Mouse (Mus musculus) heart, embryonic 15.5 days (tissue): ENCODE measurements at regions not wholly inside any gene's neighbourhood (a gene's known extent, or its start where the extent isn't known, plus 50 kb on each side); places are given as distances from the start of the nearest gene placed in this dataset.

Experiments
- ATAC-seq: fragments of 200-750 bp; cut with Nextera tagmentation; replicated peaks from 2 replicates; pipeline ENCODE4 v1.8.0; 2017; ENCODE audit warnings: low read depth, moderate TSS enrichment; ENCODE audit not compliant: insufficient number of reproducible peaks, insufficient read depth, low FRiP score
- H3K27ac ChIP-seq: fragments of 300-500 bp; sonication (generic); 2 replicates; pipeline ENCODE4 v1.5.1; 2015; ENCODE audit warnings: mild to moderate bottlenecking, inconsistent platforms
- H3K27me3 ChIP-seq: fragments of 300-500 bp; sonication (generic); 2 replicates; pipeline ENCODE4 v1.6.1; 2015; ENCODE audit warnings: inconsistent platforms
- H3K36me3 ChIP-seq: fragments of 300-500 bp; sonication (generic); 2 replicates; pipeline ENCODE4 v1.6.1; 2015; ENCODE audit warnings: mild to moderate bottlenecking, inconsistent platforms
- H3K4me1 ChIP-seq: fragments of 300-500 bp; sonication (generic); replicated peaks from 2 replicates; pipeline ENCODE4 v1.6.1; 2015; ENCODE audit warnings: inconsistent platforms
- H3K4me2 ChIP-seq: fragments of 300-500 bp; sonication (generic); 2 replicates; pipeline ENCODE4 v1.6.1; 2015; ENCODE audit warnings: inconsistent platforms, mild to moderate bottlenecking, moderate library complexity
- H3K4me3 ChIP-seq: fragments of 300-500 bp; sonication (generic); 2 replicates; pipeline ENCODE4 v1.5.1; 2015; ENCODE audit warnings: mild to moderate bottlenecking, inconsistent platforms
- H3K9ac ChIP-seq: fragments of 300-500 bp; sonication (generic); 2 replicates; pipeline ENCODE4 v1.6.1; 2015; ENCODE audit warnings: mild to moderate bottlenecking, inconsistent platforms
- H3K9me3 ChIP-seq: fragments of 300-500 bp; sonication (generic); replicated peaks from 2 replicates; pipeline ENCODE4 v1.6.1; 2016; ENCODE audit warnings: inconsistent platforms
- WGBS: fragments of 180-500 bp; shearing (Covaris S2); methylation state at CpG from one replicate; pipeline ENCODE4 v1.1.7; 2015; ENCODE audit warnings: mixed read lengths; 5-methylcytosine and 5-hydroxymethylcytosine counted together

DNA sequence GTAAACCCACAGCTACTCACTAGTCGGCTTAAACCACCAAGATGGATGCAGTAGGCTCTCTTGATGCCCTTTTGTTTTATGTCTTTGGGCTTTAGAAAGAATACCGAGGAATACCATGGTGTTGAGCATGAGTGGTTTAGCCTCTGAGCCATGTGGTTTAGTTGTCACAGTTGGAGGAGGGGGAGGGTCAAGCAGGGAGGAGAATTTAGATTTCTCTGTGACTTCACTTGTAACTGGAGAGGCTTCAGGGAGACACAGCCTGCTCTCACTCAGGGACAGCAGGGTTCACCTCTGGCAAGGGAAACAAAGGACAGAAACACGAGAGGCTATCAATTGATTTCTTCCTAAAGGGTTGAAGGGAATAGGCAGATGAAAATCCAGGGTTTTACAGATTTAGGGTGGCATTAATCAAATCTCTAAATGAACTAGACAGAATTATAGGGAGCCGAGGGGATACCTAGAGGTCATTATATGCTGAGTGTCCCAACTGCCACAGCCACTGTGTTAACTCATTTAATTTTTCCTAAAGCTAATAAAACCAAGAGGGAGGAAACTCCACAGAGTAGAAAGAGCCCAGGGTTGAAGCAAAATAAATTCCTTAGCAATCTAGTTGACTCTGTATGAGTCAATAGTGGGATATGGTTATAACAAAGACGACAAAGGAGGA, 2113.7 kb upstream of the 5930422O12Rik start:
- ATAC-seq: no peak
- no peaks in the 10 kb centered on the region for H3K27me3 ChIP-seq
- 46% methylated on average over 5 of the region's 5 CpGs for WGBS
- H3K4me2 ChIP-seq: peak overlapping the region; percentile 40
- H3K9me3 ChIP-seq: 0 out of 2 replicates have a peak, but pooled peaks cover 2% of the 10 kb centered on the region
- H3K27ac ChIP-seq: no peak overlapping the region
- 0 out of 2 replicates have a peak overlapping the region, but pooled peaks have one; percentile 3 for H3K9ac ChIP-seq
- H3K4me3 ChIP-seq: no peak overlapping the region
- H3K4me1 ChIP-seq: peaks cover 9% of the 10 kb centered on the region
- no peaks in the 10 kb centered on the region for H3K36me3 ChIP-seq

DNA sequence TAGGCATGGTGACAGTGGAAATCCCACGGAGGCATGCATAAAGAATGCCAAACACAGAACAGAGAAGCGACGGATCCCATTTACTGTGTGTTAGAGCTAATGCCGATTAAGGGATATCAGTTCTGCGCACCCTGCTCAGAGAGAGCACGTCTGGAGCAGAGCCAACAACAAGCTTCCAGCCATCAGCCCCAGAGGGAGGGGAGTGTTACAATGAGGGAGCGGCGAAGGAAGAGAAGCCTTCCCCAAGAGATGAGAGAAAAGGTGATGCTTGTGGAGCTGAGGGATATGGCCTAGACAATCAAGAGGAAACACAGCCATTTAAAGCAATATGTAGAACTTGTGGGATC, 2113.2 kb upstream of the 5930422O12Rik start:
- no peaks in the 10 kb centered on the region for H3K27me3 ChIP-seq
- H3K4me3 ChIP-seq: no peak overlapping the region
- no peak overlapping the region for H3K27ac ChIP-seq
- WGBS: 11% methylated on average over 8 of the region's 8 CpGs
- H3K4me2 ChIP-seq: peak overlapping the region; percentile 40
- H3K9me3 ChIP-seq: 0 out of 2 replicates have a peak, but pooled peaks cover 2% of the 10 kb centered on the region
- H3K4me1 ChIP-seq: peaks cover 9% of the 10 kb centered on the region
- no peaks in the 10 kb centered on the region for H3K36me3 ChIP-seq
- no peak; the same call in 1 of the 2 replicates for ATAC-seq
- 0 out of 2 replicates have a peak overlapping the region, but pooled peaks have one; percentile 3 for H3K9ac ChIP-seq

DNA sequence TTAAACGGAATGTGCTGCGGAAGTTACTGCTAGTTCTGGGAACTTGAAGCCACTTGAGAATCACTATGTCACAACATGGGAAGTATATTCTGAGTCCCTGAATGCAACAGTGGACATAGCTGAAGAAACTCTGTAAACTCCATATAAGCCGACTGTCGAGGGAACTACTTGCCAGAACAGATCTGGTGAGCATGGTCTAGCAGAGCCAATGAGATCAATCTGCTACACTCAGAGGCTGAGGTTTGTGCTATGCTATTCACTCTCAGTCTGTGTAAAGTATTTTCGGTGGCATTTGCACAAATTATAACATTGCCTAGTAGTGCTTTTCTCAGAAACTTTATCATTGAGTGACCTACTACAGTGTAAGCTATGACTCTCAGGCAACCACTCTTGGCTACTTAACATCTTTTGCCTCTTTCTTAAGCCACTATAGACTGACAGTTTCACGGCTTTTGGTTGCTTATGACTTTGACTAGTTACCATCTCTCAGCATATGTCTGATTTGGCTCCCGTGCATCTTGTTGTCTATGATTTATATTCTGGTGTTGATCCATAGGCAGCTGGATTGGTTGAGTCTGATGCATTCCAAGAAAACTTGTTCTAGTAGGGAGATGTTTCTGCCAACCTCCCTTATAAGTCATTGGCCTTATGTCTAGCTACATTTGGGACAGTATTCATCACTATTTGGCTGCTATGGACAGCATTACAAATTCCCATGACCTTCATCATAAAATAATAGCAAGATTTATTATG, 2094.8 kb upstream of the 5930422O12Rik start:
- no peak for ATAC-seq
- no peak overlapping the region for H3K9ac ChIP-seq
- no peak overlapping the region for H3K4me3 ChIP-seq
- no peaks in the 10 kb centered on the region for H3K27me3 ChIP-seq
- H3K27ac ChIP-seq: no peak overlapping the region
- 85% methylated on average over 7 of the region's 7 CpGs for WGBS
- H3K9me3 ChIP-seq: no peaks in the 10 kb centered on the region
- H3K4me2 ChIP-seq: no peak overlapping the region
- H3K4me1 ChIP-seq: no peaks in the 10 kb centered on the region
- H3K36me3 ChIP-seq: no peaks in the 10 kb centered on the region

DNA sequence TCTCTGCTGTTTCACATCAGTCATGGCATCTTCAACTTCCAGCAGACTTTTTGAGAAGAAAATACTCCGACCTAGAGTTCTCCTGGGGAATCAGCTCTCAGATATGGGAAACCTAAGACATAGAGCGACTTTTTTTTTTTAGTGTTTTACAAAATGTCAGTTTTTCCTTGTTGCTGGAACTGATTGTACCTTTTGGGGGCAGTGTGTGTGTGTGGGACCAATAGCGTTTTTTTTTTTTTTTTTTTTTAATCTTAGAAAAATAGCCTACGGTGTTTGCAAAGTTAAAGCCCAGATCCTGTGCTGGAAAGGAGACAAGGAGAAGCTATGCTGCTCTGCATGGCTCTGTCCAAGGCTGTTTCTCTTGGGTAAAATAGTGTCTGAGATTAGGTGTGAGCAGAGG, 2080.0 kb upstream of the 5930422O12Rik start:
- Histone ChIP-seq H3K9me3 (no peaks in the 10 kb centered on the region), H3K27ac (no peak overlapping the region), H3K4me3 (no peak overlapping the region), H3K27me3 (no peaks in the 10 kb centered on the region), H3K36me3 (no peaks in the 10 kb centered on the region), H3K4me1 (no peaks in the 10 kb centered on the region), H3K9ac (no peak overlapping the region), H3K4me2 (no peak overlapping the region)
- no peak for ATAC-seq
- WGBS: 57% methylated on average over 4 of the region's 4 CpGs

DNA sequence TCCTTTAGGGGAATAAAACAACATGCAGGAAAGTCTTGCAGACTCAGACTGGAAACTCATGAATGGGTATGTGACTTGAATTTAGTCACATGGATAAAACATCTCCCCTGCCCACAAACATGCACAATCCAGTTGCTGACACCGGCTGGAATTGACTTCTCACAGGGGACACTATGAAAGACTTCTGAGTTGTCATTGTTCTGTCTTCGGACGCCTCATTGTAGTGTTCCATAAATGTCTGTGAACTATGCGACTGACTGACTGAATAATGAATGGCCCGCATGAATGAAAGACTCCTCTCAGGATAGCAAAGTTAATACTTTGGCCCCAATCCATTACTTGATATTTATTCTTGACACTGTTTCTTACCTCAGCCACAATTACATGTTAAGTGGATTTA, 2058.9 kb upstream of the 5930422O12Rik start:
- Histone ChIP-seq H3K9me3 (no peaks in the 10 kb centered on the region), H3K27me3 (no peaks in the 10 kb centered on the region), H3K4me2 (no peak overlapping the region), H3K9ac (no peak overlapping the region), H3K36me3 (no peaks in the 10 kb centered on the region), H3K4me3 (no peak overlapping the region), H3K4me1 (no peaks in the 10 kb centered on the region), H3K27ac (no peak overlapping the region)
- no peak for ATAC-seq
- WGBS: 73% methylated on average over 5 of the region's 5 CpGs

DNA sequence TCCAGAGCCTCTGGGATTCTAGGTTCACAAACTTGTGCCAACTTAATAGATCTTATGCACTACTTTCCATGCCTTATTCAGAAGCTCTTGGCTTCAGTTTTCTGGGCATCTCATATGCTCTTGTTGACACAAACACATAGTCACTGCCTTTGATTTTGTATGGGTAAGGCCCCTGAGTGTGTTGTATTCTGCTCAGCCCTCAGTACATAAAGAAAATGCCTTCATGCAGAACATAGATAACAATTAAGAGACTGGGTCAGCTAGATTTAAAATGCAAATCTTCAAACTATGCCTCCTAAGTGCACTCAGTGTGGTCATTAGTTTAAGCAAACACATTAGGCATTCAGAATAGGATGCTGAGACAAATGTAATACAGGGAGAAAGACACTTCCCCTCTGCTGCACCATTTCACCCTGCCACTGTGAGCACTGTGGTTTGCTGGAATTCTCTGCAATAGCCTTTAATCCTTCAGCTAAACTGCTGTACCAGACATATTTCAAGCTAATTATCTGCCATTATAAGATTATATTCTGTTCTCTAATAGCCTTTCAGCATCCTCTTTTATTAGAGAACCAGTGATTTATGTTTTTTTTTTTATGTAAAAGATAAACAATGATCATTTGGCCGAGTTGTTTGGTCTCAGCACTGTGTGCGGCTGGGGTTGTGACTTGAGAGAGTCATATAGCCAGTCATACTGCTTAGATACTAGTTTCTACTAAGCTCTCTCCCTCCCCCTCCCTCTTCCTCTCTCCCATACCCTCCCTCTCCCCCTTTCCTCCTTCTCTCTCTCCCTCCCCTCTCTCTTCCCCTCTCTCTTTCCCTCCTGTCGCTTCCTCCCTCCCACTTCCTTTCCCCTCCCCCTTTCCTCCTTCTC, 2058.1 kb upstream of the 5930422O12Rik start:
- no peak overlapping the region for H3K4me3 ChIP-seq
- H3K27ac ChIP-seq: no peak overlapping the region
- H3K4me1 ChIP-seq: no peaks in the 10 kb centered on the region
- 55% methylated on average over 3 of the region's 3 CpGs for whole genome bisulfite sequencing
- no peak overlapping the region for H3K4me2 ChIP-seq
- no peak overlapping the region for H3K9ac ChIP-seq
- no peaks in the 10 kb centered on the region for H3K36me3 ChIP-seq
- no peaks in the 10 kb centered on the region for H3K27me3 ChIP-seq
- no peaks in the 10 kb centered on the region for H3K9me3 ChIP-seq
- no peak for ATAC-seq

DNA sequence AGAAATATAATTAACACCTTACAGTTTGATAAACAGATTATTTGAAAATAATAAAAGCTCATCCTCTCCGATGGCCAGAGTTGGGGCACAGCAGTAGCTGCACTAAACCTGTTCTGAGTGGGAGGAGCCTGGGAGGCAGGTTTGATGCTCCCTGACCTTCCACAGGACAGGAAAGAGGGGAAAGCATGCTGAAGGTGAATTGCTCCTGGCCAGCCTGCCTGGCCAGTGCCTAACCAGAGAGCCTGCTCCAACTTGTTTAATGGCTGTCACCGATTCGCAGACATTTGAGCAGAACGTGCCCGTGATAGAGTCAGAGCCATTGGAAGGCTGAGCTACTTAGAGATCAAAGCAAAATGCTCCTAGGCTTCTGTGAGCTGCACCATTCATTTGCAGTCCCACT, 2056.9 kb upstream of the 5930422O12Rik start:
- H3K4me1 ChIP-seq: no peaks in the 10 kb centered on the region
- no peak overlapping the region for H3K27ac ChIP-seq
- no peak overlapping the region for H3K4me2 ChIP-seq
- no peaks in the 10 kb centered on the region for H3K36me3 ChIP-seq
- H3K9me3 ChIP-seq: no peaks in the 10 kb centered on the region
- 61% methylated on average over 5 of the region's 5 CpGs for WGBS
- no peak overlapping the region for H3K9ac ChIP-seq
- H3K4me3 ChIP-seq: no peak overlapping the region
- H3K27me3 ChIP-seq: no peaks in the 10 kb centered on the region
- ATAC-seq: no peak

DNA sequence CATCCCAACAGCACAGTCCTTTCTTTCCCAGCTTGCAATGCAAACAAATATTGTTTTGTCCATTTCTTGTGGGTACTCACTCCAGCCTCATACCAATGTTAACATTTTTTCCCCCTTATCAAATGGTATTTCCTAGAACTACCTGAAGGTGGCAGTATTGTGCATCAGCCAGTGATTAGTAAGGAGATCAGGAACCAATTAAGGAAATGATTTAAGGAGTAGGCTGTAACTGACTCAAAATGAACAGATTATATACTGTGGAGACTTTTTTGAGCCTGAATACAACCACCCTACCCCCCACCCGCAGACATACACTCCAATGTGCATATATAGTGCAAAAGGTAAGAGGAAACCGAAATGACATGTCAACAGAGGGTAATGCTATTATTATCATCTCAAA, 2056.1 kb upstream of the 5930422O12Rik start:
- no peaks in the 10 kb centered on the region for H3K27me3 ChIP-seq
- no peaks in the 10 kb centered on the region for H3K9me3 ChIP-seq
- H3K4me3 ChIP-seq: no peak overlapping the region
- no peak overlapping the region for H3K27ac ChIP-seq
- ATAC-seq: no peak
- 81% methylated on average over 2 of the region's 2 CpGs for WGBS
- no peaks in the 10 kb centered on the region for H3K36me3 ChIP-seq
- no peaks in the 10 kb centered on the region for H3K4me1 ChIP-seq
- no peak overlapping the region for H3K9ac ChIP-seq
- H3K4me2 ChIP-seq: no peak overlapping the region

DNA sequence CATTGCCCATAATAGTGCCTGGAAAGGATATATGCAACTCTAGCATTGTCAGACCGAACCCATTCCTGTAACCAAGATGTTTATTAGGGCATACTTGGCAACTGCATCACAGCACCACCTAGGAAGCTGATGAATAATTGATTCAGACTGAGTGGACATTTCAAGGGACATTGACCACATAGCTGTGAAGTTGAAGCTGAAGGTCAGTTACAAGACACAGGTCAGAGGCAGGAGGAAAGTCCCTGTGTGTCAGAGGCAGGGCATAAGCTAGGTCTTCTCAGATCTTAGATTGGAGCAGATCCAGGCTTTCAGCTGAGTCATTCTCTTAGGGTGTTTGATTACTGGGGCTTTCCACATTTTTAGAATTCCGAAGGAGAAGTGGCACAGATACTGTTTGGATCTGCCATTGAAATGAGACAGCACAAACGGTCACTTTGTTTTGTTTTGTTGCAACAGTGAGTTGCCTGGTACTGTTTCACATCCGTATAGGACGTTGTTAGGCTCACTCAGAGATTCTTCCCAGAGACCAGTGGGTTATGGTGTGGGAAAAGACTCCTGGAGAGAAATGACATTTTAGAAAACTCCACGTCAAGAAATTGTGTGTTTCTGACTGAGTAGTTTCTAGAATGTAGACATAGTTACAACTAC, 2055.2 kb upstream of the 5930422O12Rik start:
- no peak overlapping the region for H3K4me2 ChIP-seq
- no peak for ATAC-seq
- WGBS: 58% methylated on average over 6 of the region's 6 CpGs
- H3K4me1 ChIP-seq: no peaks in the 10 kb centered on the region
- H3K36me3 ChIP-seq: no peaks in the 10 kb centered on the region
- no peak overlapping the region for H3K27ac ChIP-seq
- H3K27me3 ChIP-seq: no peaks in the 10 kb centered on the region
- H3K9me3 ChIP-seq: no peaks in the 10 kb centered on the region
- H3K4me3 ChIP-seq: no peak overlapping the region
- no peak overlapping the region for H3K9ac ChIP-seq

DNA sequence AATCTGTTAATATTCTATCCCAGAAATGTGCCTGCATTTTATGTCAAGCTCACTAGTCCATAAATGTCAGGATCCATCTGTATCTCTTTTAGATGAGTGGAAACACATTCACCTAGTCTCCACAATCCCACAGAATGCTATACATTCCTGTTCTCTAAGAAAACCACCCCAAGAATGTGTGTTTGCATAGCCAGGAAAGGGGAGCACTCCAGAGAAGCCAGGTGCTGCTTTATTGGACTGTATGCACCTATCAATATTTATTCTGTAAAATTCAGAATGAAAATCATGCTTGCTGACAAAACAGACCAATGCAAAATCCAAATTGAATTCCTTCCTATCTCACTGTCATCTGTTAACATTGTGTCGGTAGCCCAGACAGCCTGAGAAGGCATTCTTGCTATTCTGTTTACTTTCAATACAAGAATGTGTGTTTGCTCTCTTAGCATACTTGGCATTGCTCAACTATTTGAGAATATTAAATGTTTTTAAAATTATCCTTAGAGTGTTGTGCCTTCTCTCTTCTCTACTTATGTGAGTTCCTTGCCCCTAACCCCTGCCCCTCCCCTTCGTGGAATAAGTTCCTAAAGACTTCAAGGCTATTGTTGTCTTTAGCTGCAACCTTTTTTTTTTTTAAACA, 2050.7 kb upstream of the 5930422O12Rik start:
- no peak overlapping the region for H3K27ac ChIP-seq
- H3K9ac ChIP-seq: no peak overlapping the region
- H3K4me2 ChIP-seq: no peak overlapping the region
- 60% methylated on average over 2 of the region's 2 CpGs for WGBS
- no peaks in the 10 kb centered on the region for H3K9me3 ChIP-seq
- no peaks in the 10 kb centered on the region for H3K4me1 ChIP-seq
- no peaks in the 10 kb centered on the region for H3K27me3 ChIP-seq
- no peak for ATAC-seq
- H3K4me3 ChIP-seq: no peak overlapping the region
- H3K36me3 ChIP-seq: no peaks in the 10 kb centered on the region

DNA sequence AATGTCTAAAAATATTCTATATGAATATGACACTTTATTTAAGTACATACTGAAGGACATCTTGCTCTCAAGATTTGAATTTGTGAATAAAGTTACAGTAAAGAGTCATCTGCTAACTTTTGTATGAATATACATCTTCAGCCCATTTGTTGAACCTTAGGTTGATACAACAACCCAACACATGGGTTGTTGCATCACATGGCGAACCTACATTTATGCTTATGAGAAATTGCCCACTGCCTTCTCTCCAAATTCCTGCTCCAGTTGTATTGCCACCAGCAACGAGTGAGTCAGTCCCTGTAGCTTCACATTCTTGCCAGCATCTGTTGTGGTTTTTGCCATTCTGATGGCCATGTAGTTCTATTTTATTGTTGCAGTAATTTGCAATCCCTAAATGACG, 2023.7 kb upstream of the 5930422O12Rik start:
- Histone ChIP-seq H3K4me2 (no peak overlapping the region), H3K4me3 (no peak overlapping the region), H3K9ac (no peak overlapping the region), H3K36me3 (no peaks in the 10 kb centered on the region), H3K27ac (no peak overlapping the region), H3K4me1 (no peaks in the 10 kb centered on the region), H3K9me3 (no peaks in the 10 kb centered on the region), H3K27me3 (no peaks in the 10 kb centered on the region)
- WGBS: 75% methylated on average over 3 of the region's 3 CpGs
- ATAC-seq: no peak
